Mouse (Mus musculus) left cerebral cortex, adult 9 months (tissue): ENCODE results near the gene Suv39h1.
"Not testable (repeated sequence)": the region's sequence is repeated elsewhere in the genome, so short reads cannot be mapped to it uniquely, and the experiment has no call there.

Experiments
- DNase-seq, 2 experiments: peaks; one replicate each; pipeline ENCODE4 v3.0.0; 2022; ENCODE audit warnings: low spot score in 2 of 2

Suv39h1 gene

DNA sequence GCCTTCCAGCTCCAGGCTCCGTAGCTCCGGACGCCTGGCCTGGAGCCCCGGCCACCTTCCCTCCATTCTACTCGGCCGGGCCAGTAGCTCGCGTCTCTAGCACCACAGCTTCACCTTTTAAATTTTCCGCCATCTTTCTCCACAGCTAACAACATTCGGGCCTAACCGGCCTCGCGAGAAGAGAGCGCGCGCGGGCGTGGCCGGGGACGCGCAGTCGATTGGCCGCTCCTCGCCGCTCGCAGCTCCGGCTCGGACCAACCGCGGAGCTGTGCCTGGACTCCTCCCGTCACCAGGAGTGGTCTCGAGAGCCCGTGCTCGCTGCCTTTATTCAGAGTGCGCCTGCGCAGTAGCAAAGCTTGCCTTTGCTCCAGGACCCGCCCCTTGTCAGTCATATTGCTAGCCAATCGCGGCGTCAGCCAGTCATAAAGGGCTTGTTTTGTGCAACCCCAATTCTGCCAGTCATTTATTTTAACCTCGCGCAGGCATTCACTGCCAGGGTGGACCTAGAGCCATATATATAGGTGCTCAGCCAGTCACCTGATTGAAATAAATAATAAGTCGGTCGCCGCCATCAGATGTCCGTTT is at the start of gene Suv39h1:
Gene Suv39h1 (minus strand): TSS at position 331 of the 585 bp plus-strand sequence.
- DNase-seq: peak; percentile 94 to 95

DNA sequence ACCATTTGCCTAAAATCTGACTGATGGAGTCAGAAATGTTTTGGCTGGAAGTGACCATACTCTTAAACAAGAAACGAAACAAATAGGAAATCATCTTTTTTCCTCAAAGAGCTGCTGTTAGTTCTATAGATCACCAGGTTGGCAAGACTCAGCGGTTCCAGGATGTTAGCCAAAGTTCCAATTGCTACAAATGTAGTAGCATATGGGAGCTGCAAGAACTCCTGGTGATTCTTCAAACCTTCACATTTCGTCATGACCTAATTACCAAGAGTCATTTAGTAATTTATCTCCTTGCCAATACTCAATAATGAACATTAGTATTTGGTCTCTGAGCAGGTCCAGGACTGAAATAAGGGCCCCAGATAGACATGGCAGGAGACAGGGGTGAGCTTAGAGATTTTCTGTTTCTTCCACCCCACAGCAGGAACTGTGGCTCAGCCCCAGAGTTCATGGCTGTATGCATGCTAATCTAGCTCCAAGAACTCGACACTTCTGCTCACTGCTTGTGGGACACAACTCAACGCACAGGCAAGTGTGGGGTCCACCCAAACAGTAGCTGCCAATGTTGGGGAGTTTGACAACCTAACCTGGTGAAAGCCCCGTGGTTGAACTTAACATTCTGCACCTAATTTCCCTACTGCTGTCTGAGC is 49.4 kb upstream of the Suv39h1 start:
- DNase-seq: no peak

DNA sequence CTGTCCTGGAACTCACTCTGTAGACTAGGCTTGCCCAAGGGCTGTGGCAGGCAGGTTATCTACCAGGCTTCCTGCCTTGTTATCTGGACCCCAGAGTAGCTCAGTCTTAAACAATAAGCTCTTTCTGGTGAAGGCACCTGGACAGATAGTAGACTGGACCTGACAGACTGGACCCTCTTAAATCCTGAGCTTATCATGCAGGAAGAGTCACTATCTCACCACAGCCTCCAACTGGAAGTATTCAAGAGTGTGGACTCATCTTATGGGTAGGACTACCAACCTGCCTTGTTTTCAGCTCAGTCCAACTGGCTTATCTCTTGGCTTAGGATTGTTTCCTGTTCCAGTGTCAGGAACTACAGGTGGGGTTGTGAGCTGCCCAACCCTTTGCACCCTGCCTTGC is 42.7 kb upstream of the Suv39h1 start:
- DNase-seq: no peak

DNA sequence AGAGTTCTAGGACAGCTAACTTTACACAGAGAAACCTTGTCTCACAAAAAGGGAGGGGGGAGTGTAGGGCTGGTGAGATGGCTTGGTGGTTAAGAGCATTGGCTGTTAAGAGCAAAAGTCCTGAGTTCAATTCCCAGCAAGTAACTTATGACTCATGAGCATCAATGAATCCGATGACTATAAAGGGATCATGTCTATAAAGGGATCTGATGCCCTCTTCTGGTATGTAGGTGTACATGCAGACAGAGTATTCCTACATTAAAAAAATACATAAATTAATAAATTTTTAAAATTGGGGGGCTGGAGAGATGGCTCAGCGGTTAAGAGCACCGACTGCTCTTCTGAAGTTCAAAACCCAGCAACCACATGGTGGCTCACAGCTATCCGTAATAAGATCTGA is 40.7 kb upstream of the Suv39h1 start:
- DNase-seq: no peak

DNA sequence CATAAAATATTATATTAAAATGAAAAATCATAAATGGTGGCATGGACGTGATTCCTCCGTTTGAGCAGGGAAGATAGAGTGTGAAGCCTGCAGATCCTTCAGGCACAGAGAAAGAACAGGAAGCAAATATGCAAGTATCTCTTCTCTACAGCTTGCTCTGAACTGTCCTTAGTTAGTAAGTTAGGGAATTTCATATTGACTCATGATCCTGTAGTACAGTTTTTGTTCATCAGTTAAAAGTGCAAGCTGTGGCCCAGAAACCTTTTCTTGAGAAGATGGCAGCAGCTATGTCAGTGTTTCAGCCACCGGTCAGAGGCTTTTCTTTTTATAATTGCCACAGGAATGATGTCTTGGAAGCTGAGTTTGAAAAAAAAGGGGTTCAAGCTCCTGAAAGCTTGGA is 30.5 kb upstream of the Suv39h1 start:
- DNase-seq: no peak

DNA sequence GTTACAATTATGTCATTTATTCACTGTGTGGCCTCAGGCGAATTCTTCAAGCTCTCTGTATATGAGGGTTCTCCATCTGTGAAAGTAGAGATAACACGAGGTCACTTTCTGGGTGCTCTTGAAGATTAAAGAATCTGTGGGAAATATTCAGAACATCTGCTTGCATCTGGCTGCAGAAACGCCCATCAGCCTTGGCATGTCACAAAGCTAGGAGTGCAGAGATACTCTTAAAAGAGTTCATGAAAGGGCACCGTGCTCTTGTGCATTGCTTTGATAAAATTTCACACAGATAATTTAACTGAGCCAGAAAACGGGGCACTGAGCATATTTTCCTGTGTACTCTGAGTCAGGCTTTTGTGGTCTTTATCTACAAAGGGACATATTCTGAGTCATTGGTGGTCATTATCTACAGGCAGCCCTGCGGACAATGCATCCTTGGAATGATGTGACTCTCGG is 27.7 kb upstream of the Suv39h1 start:
- no peak for DNase-seq

DNA sequence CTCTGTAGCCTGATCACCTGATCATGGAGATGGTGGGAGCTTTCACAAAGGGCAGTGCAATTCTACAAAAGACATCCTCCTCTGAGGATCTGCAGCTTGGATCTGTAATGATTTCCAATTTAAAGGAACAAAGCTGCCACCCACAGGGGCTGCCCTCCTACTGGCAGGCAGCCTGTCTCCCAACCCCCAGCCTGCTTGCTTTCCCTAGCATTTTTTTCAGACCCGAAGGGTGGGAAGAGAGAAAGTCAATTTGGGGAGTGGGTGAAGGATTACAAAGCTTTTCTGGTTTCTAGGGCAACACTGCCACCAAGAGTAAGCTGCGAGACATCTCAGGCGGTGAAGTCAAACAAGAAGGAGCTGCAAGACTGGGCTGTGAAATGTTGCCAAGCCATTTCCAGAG is 26.5 kb upstream of the Suv39h1 start:
- DNase-seq: peak; percentile 58 to 62

DNA sequence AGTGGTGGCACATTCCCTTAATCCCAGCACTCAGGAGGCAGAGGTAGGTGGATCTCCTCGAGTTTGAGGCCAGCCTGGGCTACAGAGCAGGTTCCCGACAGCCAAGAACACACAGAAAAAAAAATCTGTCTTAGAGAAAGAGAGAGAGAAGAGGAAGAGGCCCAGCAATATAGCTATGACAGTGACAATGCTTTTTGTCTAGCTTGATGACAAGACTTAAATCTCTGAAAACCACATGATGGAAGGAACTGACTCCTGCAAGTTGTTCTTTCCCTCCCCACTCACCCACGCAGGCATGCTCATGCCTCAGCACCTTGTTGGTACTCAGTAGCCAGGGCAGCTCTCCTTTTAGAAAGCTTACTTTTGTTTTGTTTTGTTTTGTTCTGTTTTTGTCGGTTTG is 24.9 kb upstream of the Suv39h1 start:
- no peak for DNase-seq

DNA sequence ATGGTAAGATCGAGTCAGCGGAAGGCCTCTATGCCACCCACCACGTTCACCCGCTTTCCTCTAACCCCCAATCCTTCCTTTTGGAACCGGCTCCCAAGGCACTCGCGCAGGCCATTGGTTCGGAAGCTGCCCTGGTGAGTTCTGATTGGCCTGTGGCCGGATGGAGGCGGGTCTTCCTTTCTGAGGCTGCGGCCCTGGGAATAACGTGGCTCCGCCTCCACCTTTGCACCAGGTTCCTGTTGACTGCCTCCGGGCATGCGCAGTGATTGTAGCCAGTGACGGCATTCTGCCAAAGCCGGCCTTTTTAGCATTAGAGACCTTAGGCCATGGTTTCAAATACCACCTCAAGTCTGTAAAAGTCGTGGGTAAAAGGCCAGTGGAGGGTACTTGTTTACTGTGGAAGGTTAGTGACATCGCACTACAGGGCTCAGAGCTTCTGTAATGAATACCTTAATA is 22.3 kb upstream of the Suv39h1 start:
- peak; percentile 95 to 97 for DNase-seq

DNA sequence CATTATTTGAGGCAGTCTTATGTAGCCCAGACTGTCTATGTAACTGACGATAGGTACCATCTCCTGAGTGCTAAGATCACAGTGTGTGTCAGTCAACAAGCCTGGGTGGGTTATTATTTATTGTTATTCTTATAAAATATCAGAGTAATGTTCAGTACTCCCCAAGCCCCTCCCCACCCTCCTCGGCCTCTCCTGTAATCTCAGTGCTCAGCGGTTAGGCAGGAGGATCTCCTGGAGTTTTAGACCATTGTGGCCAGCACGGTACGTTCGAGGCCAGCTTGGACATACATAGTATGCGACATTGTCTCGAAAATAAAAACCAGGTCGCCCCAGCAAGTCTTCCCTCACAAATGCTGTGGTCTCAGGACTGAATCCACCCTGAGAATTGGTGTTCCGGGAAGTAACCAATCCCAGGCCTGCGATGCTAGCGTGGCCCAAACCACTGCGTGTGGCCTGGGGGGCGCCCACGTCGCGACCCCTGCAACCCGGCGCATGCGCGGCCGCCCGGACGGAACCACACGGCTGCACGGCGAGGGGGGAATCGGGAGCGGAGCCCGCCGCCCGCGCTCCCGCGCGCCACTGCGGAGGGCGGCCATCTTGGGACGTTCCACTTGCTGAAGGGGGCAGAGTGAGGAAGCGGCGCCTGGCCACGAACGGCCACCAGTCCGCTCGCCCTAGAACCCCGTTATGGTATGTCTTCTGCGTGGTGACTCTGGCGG is 21.7 kb upstream of the Suv39h1 start:
- peak in 1 of 2 experiments; percentile 91 for DNase-seq

DNA sequence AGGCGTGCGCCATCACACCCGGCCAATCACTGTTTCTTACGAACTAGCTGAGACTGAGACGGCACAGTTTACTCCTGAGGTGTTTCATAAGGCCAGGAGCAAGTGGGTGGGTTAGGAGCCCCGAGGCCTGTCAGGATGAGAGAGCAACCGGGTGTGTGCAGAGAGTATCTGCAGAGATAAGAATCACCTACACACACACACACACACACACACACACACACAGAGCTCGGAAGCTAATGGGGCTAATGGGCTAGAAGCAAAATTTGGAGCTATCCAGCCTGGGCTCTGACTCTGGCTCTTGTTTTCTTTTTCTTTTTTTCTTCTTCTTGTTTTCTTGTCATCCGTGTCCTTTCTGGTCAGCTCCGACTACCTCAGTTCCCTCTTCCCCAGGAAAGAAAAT is 21.0 kb upstream of the Suv39h1 start:
- DNase-seq: no peak

DNA sequence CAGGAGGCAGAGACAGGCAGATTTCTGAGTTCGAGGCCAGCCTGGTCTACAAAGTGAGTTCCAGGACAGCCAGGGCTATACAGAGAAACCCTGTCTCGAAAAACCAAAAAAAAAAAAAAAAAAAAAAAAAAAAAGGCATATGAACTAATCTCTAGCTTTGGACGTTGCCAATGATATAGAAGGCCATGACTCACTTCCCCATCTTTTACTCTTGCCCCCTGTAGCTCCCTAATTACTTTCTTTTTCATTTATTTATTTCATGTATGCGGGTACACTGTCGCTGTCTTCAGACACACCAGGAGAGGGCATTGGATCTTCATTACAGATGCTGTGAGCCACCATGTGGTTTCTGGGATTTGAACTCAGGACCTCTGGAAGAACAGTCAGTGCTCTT is 16.4 kb upstream of the Suv39h1 start:
- not testable (repeated sequence) for DNase-seq

DNA sequence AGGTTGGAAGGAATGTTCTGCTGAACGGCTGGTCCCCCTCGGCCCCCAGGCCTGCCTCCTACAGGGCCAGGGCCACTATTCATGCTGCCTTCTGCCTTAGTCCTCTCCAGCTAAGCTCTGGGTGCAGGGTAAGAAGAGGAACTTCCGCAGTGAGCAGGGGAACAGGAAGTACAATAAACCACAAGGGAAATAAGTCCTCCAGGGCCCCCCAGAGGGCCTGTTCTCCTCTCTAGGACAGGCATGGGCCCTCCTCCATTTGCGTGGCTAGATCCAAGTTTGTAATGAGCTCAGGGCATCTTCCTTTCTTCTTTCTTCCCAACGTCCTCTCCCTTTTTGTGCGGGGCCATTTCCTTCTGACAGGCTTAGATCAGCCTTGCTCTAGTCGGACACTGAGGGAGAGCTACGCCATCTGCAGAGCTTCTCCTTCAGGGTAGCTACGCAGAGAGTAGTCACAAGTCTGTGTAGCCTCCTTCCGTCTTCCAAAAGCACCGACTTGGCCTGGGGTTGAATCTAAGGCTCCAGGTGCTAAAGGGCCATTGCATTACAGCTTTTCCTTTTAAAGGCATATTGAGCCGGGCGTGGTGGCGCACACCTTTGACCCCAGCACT is 15.9 kb upstream of the Suv39h1 start, which contains the start of gene Was:
Gene Was (minus strand): TSS at position 153 of the 608 bp plus-strand sequence.
- DNase-seq: no peak

DNA sequence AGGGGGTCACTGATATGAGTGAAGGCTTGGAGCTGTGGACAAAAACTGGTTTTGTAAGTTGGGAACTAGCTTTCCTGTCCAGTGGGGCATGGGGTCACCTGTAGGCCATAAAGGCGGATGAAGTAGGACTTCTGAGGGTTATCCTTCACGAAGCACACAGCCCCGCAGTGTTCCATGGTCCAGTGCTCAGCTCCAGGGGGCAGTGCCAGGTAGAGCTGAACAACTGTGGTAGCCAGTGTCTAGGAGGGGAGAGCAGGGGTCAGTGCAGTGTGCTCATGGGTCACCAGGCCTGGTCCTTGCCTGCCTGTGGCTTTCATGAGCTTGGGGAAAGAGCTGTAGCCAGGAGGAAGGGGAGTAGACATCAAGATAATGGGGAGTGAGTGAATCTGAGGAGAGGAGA is 15.2 kb upstream of the Suv39h1 start:
- DNase-seq: no peak

DNA sequence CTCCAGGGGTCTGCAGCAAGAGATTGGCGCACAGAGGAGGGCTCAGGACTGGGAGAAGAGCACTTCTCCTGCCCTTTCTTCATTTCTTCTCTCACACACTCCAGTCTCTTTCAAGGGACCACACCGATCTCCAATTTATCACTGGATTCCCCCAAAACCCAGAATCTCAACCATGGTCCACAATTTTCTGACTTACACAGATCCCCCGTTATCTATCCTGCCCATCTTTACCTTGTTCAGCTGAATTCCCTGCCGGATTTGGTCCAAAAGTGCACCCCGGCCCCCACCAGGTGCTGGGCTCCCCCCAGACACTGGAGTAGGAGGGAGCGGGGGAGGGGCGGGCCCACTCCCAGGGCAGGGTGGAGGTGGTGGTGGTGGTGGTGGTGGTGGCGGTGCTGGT is 11.1 kb upstream of the Suv39h1 start:
- no peak for DNase-seq

DNA sequence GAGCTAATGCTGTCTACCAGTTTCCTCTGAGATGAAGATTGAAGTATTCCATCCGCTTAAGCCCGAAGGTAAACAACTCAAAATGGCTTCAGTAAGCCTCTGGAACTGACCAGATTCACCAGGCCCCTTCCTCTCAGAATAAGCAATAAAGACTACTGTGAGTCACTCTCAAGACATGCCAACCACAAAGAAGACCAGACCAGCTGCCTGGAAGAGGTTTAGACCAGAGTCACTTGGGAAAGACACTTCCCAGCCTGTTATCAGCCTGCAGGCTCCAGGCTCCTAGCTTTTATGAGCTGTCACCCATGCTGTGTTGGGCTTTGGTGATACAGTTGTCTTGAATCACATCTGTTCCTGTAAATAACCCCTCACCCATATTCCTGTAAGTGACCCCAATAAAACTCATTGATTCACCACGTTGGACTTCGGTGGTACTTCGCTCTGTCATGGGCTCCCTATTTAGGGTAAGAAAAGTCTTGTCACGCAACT is 10.3 kb upstream of the Suv39h1 start:
- no peak for DNase-seq

DNA sequence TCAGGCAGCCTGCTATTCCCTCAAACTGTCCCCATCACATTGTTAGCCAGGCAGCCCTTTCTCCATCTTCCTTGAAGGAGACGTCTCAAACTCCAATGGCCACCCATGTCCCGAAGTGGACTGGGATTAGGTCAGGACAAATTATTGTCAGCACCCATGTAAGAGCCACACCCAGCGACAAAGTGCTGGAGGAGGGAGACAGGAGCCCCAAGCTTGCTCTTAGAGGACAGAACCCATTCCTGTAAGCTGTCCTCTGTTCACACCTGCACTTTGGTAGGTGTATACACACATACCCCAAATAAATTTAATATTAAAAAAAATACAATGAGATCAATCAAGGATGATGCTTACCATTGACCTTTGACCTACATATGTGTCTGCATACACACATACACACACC is 544 bp upstream of the Suv39h1 start:
- no peak for DNase-seq

DNA sequence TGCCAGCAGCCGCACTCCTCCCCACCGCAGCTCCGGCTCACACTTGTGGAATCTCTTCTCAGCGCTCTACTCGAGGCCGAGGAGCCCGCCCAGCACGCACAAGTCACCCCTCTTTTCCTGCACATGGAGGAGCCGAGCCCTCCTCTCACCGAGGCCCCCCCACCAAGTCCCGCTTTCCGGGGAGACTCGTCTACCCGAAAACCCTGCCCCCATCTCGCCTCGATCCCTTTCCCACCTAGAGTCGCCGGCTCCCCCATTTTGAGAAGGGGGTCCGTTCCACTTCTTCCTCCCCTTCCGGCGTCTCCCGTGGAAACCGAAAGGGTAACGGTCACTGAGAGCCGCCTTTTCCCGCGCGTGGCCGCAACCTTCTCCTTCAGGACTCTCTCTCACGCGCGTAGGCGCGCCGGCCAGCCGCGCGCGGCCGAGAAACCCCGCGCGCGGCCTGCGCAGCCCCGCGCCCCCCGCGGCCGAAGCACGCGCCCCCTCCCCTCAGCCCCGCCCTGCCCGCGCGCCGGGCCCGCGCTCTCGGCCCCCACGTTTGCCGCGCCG is 605 bp downstream of the Suv39h1 start:
- DNase-seq: no peak

DNA sequence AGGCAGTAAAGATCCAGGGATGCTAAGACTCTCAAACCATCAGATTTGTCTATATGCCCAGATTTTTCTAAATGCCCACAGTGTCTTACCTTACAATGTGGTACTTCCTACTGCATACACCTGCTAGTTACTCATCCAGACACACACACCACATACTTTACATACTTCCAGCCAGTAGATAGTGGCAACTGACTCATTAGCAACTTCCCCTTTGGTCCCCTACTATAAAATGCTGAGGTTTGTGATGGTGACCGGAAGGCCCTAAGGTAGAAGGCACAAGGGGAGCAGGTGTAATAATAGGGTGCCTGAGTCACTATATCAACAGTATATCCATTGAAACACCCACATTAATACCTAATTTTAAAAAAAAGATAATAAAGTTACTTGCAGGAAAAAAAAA is 5.4 kb downstream of the Suv39h1 start:
- no peak for DNase-seq

DNA sequence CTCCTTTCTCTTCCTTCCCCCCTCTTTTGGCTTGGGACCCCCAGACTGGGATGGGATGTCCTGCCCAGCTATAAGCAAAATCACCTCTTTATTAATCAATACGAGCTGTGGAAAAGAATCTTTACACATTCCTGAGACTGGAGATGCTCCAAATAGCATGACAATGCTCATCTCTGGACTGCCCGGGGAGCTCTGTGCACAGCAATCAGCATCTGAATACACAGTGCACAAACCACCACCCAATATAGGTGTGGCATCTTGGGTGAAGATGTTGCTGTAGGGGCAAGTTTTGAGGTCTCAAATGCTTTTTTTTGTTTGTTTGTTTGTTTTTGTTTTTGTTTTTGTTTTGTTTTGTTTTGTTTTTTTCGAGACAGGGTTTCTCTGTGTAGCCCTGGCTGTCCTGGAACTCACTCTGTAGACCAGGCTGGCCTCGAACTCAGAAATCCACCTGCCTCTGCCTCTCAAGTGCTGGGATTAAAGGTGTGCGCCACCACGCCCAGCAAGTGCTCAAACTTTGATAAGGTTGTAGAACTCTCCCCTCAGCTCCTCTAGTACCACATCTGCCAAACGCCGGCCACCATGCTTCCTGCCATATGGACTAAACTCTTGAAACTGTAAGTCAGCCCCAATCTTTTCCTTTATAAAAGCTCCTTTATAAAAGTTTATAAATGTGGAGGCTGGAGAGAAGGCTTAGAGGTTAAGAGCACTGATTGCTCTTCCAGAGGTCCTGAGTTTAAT is 23.3 kb downstream of the Suv39h1 start:
- DNase-seq: not testable (repeated sequence)

DNA sequence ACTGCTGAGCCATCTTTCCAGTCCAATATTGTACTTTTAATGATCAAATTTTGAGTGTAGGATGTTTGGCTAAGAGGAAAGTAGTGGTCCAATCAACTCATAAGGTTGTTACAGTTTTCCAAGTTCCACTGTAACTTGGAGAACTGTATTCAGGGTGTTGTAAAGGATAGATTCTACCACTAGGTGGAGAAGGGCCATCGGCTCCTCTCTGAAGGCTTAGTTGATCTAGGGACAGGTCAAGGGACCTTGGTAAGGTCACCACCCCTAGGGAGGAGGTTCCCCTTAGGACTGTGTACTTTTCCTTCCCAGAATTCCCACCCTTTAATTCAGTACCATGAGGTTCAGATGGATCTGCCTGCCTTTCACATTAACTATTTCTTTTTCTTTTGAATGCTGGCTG is 41.6 kb downstream of the Suv39h1 start:
- no peak for DNase-seq
